Mouse (Mus musculus) CD4-positive, CD25-positive, alpha-beta regulatory T cell, adult 4 months (primary cell): ENCODE results near the gene Syngap1. TPM values are rescaled to one million over a fixed set of nuclear protein-coding genes. Genes with fewer than 3 reads are reported as not detected.
"Not testable (repeated sequence)": the region's sequence is repeated elsewhere in the genome, so short reads cannot be mapped to it uniquely, and the experiment has no call there.

Experiments used
- ATAC-seq: one replicate; pipeline ENCODE4 v1.8.0; 2017
- polyA plus RNA-seq, 2 experiments: library from polyadenylated mRNA; unstranded; fragments of 100-300 nt; shearing (Covaris generic); gene quantifications; one replicate each; pipeline ENCODE4 v1.2.1; 2017

The Syngap1 gene
- not detected for polyA plus RNA-seq

DNA sequence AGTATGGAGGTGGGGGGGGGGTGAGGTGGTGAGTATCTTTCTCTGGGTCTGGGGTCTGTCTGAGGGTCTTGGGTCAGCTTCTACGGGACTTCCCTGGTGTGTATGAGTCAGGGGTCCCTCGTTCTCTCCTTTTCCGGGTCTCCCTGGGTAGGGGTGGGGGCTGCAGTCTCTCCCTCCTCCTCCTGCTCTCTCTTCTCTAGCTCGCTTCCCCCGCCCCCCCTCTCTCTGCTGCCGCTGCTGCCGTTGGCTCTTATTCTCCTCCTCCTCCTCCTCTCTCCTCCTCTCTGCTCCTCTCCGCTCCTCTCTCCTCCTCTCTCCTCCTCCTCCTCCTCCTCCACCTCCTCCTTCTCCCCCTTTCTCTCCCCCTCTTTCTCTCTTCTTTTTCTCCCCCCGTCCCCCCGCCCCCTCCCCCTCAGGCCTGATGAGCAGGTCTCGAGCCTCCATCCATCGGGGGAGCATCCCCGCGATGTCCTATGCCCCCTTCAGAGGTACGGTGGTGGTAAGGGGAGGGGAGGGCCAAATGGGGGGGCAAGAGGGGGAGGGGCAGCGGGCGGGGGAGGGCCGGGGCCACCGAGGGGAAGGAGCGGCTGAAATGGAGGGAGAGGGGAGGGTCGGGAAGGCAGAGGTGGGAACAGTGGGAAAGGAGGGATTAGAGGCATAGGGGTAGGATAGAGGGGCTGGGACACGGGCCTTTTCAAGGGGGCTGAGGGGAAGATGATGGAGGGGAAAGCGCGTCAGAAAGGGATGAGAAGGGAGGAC lies at the start of gene Syngap1:
Syngap1 (plus strand) TSS at position 223 of the 759 bp plus-strand sequence.
- no peak for ATAC-seq

DNA sequence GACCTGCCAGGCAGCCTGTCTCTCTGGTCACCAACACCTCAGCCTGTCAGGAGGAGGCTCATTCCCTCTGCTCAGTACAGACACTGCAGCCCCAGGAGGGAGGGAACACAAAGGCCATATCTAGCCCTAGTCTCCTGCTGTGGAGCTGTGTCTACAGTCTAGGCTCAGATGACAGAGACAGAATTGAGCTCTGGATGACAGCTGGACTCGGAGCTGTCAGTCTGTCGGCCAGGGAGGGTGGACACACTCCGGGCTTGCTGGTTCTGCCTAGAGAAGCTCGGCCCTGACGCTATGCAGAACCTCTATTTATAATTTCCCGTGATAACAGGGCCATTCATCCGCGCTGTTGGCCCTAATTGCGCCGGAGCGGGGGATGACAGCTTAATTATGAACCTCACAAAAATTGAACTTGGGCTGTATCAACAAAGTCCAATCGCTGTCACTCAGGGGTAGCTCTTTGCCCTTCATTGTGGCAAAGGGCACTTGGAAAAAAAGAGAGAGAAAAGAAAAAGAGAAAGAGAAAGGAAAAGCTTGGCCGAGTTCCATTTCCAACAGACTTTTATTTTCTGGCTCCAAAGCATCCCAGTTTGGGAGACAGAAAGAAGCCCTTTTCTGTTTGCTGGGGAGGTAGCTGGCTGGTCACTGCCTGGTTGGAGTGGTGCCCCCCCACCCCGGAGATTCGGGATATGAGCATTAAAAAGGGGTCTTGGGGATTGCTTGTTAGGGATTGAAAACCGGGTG lies 48.2 kb upstream of the Syngap1 start:
- ATAC-seq = no peak

DNA sequence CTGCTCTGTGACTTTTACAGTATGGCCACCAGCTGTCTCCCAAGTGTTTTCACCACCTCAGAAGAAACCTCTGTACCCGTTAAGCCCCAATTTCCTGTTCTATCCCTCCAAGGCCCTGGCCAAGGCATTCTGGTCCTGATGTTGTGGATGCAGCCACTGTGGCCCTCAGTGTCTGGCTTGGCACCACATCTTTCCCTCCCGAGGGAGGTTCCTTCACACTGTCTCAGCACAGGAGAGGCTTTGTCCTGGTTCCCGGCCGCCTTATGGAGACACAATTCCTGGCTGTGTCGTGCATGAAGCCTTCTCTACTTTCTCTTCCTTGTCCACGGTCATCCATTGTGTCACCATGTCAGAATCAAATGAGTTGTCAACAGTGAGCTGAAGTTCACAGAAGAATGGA lies 47.6 kb upstream of the Syngap1 start:
- ATAC-seq = no peak

DNA sequence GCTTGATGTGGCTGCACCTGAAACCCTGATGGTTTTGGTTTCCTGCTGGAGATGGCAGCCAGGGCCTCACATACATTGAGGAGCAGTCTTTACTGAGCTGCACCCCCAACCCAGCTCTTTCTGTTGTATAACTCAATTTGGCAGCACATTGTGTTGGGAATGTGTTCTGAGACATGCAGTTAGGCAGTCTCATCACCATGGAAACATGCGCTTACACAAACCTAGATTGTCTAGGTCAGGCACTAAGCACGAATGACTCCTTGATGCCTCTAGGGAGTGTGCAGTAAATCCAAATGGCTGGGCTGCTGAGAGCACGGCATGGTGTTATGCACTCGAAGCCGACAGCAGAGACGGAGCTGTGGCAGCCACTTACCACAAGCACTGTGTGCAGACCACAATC lies 46.7 kb upstream of the Syngap1 start:
- no peak for ATAC-seq

DNA sequence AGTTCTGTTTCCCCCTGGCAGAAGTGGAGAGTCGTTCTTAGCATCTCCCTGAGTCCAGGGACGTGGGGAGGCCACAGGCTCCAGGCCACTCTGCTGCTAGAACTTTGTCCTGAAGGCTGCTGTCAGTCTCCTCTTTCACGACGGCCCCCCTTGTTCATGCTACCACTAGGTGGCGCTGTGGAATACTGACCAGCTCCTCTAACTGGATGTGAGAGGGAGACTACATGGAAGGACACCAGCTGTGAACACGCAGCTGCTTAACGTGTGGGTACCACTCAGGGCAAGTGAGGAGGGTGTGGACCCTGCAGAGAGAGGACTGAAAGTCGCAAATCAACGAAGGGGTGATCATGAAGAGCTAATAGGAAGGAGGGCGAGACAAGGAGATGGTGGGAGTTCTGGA lies 45.5 kb upstream of the Syngap1 start:
- ATAC-seq = no peak

DNA sequence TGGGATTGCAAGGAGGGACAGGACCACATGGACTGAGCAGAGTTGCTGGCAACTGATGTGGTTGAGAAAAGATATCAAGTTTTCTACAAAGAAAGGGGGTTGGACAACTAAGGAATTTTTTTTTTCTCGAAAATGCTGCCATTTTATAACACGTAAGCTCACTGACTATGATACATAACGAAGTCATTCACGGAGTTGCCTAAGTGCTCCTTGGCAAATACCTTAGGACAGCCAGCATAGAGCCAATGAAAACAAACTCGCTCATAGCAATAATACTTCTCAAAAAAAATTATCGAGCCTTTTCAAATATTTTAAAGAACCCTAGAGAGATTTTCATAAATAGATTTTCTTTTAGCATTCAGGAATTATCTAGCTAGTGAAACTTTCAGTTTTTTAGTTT lies 40.1 kb upstream of the Syngap1 start:
- ATAC-seq = no peak

DNA sequence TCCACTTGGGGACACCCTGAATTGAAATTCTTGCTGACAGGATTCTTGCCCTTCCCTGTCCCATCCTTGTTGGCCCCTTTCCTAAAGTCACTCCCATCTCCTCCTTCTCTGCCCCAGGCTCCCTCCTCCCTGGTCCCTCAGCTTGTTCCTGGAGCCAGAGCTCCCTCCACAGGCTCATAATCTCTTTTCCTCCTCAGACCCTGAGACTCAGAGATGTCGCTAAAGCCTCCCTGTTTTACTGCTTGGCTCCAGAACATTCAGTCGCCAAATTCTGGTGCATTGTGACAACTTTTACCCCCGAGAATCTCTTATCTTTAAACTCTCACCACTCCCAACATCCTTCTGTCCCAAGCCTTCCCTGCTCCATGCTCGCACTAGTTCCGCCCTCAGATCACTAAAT lies 36.7 kb upstream of the Syngap1 start:
- no peak for ATAC-seq

DNA sequence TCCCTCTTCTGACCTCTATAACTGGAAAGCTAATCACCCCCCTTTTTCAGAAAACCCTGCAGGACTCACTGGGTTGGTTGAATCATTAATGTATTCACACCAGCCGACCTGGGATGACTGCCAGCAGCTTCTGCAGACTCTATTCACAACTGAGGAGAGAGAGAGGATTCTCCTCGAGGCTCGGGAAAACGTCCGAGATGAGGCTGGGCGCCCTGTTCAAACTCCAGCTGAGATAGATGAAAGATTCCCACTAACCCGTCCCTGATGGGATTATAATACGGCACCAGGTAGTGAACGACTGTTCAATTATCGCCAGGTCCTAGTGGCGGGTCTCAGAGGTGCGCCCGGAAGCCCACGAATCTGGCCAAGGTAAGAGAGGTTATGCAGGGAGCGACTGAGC lies 33.5 kb upstream of the Syngap1 start:
- not testable (repeated sequence) for ATAC-seq

DNA sequence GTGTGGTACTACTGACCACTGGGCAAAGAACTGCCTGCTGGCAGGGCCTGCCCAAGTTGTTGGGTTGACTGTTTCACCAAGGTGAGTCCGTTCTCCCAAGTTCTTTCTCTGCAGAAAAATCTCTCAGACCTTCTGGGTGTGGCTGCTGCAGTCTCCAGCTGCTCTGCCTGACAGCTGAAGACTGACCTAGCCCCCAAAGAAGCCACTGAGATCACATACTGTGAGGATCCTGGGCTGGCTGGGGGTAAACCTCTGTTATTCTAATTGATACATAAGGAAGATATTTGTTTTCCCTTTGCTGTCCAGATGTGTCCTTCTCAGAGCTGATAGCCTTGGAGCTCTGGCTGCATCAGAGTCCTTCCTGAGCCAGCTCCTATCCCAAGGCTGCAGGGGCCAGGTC lies 25.8 kb upstream of the Syngap1 start:
- ATAC-seq = no peak

DNA sequence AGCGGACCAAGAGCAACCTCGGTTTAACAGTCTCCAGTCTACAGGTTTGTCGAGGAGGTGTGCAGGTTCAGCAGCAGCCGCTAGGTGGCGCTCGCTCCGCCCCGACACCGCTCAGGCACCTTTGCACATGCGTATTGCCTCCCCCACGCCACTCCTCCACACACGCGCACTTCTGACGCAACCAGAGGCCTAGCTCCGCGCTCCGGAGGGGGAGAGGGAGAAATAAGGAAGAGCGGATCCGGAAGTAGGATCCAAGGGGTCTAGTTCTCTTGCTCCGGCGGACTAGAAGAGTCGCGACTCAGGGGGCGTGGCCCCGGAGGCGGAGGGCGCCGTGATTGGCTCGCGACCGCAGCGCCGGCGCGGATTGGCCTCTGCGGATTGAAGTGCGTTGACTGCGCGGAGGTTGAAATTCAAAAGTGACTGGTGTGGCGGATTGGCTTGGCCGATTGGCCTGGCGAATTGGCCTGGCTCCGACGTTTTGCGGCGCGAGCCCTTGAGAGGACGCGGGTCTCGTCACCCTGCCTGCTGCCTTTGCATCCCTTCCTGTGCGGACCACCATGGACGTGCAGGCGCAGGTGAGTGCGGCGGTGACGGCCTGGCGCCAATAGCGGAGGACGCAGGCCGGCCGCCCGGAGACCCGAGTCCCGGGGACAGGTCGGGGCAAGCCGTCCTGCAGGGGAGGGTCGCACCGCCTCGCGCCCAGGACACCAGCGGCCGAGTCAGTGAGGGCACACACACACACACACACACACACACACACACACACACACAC lies 24.2 kb upstream of the Syngap1 start, which contains the start of gene Kifc5b:
Kifc5b (plus strand) TSS at position 381 of the 772 bp plus-strand sequence.
- ATAC-seq = peak; percentile 96

DNA sequence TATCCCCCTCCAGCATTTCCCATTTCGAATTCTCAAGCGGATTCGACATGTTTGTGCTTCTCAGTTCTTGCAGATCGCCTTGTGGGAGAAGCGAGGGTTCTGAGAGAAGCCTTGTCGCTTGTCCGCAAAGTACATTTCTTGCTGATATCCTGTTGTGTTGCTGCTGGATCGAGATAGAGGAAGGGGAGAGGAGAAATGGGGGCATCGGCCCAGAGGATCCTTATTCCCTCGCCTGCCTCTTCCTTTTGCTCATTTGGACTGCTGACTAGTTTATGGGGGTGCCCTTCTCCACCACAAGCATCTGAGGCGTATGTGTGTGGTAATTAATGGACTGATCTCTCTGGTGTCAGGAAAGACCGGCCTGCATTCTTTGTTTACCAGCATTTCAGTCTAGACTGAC lies 23.5 kb upstream of the Syngap1 start:
- not testable (repeated sequence) for ATAC-seq

DNA sequence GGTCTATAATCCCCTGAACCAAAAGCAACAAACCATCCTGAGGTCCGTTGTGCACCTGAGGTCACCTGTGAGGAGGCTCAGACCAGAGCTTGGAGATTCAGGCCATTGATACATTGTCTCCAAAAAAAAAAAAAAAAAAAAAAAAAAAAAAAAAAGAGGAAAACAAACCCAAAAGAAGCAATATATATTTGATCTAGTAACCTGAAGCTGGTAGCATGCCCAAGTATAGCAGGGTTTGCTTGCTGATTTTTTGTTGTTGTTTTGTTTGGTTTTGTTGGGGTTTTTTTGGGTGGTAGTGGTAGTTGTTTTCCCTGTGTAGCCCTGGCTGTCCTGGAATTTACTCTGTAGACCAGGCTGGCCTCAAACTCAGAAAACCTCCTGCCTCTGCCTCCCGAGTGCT lies 22.7 kb upstream of the Syngap1 start:
- no peak for ATAC-seq

DNA sequence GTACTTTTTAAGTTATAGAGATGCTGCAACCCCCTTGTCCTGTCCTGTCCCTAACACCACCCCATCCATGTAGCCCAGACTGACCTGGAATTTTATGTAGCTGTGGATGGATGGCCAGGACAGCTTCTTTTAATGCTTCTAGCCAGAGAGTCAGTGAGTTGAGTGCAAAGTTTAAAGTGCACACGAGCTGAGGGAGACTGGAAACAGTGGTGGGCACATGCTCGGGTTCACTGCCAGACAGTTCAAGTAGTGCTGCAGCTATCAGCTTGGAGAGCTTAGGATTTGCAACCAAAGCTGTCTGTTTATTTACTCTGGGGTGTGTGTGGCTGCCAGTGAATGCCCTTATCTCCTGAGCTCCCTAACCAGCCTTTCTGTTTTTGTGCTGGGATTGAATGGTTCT lies 21.5 kb upstream of the Syngap1 start:
- not testable (repeated sequence) for ATAC-seq

DNA sequence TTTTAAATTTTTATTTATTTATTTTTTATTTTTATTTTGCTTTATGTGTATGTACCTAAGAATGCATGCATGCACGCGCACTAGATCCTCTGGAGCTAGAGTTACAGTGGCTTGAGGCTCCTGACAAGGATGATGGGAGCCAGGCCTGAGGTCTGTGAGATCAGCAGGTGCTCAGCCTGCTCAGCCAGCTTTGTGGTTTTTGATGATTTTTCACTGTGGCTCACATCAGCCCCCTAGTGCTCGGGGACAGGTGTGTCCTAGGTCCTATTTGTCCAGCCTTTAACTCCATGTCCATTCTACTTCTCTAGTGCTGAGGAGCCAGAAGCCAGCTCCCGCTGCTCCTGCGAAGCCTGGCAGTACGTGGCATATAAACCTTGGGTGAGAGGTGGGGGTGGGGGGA lies 18.7 kb upstream of the Syngap1 start:
- ATAC-seq = peak; percentile 61

DNA sequence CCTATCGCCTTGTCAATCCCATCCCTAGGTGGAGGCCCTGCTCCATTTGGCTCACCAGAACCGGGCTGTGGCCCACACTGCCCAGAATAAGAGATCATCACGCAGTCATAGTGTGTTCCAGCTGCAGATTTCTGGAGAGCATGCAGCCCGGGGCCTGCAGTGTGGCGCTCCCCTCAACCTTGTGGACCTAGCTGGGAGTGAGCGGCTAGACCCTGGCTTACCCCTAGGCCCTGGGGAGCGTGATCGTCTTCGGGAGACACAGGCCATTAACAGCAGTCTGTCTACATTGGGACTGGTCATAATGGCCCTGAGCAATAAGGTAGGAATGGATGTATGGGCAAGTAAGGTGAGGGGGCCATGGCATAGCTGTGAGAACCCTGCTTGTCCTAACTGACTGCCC lies 15.6 kb upstream of the Syngap1 start:
- not testable (repeated sequence) for ATAC-seq

DNA sequence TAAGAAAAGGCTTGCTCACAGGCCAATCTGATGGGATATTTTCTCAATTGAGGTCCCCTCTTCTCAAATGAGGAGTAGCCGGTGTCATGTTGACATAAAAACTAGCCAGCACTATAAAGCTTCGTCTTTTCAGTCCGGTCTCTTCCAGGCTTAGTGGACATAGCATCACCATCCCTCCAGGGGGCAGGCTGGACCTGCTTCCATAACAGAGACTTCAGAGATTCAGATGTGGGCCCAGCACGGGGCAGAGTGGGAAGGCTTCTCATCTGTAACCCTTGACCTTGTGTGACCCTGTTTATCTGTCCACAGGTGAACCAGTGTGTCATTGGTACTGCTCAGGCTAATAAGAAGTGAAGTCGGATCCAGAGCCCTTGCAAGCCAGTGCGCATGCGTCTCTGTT lies 9.3 kb upstream of the Syngap1 start:
- ATAC-seq = not testable (repeated sequence)

DNA sequence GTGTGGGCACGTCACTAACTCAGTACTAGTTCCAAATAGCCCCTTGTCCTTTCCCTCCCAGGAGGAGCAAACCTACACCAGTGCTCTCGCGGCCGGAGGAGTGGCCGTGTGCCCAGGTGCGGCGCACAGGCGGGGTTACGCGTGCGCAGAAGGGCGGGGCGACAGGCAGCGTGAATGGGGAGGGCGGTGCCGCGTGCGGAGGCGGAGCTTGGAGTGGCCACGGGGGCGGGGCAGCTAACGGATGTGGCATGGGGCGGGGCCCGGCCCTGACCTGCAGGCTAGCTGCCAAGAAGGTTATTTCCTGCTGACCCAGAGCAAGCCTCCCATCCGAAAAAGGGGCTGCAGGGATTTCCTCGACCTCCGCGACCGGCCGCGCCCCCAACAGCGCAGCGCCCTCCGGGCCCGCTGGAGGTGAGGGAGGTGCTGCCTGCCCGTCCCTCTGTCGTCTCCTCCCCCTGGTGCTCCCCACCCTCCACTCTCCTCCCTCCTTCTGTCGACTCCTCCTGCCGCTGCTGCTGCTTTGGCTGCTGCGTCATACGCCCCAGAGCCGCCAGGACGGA lies 8.1 kb upstream of the Syngap1 start, which contains the start of gene Phf1:
Phf1 (plus strand) TSS at position 214 of the 560 bp plus-strand sequence.
- peak; percentile 90 for ATAC-seq

DNA sequence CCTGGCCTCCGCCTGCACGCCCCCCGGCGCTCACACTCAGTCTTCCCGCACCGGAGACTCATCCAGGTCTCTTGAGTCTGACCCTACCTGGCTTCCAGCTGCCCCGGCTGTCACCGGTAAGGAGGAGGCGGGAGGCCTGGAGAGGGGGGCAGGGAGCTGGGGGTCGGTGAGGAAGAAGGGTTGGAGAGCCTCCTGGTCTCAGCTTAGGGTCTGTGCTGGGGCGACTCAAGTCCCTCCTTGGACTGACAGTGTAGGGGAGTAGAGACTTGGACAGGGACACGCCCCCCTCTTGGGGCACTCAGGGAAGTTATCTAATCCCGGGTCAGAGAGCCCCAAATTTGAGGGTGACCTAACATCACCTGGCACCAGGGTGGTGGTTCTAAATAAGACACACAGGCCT lies 7.6 kb upstream of the Syngap1 start:
- ATAC-seq = no peak

DNA sequence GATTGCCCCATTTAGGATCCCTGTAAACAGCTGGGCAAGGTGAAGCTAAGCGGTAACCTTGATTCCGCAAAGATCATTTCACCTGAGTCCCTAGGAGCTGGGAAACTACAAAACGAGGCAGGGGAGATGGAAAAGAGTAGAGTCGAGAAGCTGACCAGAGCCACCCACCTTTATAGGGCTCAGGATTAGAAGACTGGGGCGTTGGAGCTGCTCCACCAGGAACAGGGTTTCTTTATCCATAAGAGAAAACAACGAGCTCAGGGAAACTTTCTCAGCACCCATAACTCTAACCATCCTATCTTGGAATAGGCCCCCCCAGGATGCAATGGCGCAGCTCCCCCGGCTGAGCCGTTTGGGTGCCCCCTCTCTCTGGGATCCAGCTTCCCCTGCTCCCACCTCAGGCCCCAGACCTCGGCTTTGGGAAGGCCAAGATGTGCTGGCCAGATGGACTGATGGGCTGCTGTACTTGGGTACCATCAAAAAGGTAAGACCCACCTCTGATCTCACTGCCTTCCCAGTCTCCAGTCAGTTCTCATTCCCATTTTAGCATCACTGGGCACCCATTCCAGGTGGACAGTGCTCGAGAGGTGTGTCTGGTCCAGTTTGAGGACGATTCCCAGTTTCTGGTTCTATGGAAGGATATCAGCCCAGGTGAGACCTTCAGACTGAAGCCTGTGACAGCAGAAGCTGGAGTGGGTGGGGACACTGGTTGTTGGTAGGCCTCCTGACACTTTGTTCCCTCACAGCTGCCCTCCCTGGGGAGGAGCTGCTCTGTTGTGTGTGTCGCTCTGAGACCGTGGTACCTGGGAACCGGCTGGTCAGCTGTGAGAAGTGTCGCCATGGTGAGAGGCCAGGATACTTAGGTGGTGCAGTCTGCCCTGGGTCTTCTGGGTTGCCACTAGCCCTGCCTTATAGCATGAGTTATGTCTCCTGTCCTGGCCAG lies 6.9 kb upstream of the Syngap1 start:
- no peak for ATAC-seq

DNA sequence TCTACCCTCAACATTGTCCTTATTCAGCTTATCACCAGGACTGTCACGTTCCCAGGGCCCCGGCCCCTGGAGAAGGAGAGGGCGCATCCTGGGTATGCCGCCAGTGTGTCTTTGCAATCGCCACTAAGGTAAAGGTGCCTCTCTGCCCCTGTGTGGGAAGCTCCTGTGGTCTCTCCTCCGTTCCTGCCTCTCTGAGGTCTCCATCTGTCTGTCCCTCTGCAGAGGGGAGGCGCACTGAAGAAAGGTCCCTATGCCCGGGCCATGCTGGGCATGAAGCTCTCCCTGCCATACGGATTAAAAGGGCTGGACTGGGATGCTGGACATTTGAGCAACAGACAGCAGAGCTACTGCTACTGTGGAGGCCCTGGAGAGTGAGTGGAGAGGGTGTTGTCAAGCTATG lies 6.0 kb upstream of the Syngap1 start:
- ATAC-seq = no peak

DNA sequence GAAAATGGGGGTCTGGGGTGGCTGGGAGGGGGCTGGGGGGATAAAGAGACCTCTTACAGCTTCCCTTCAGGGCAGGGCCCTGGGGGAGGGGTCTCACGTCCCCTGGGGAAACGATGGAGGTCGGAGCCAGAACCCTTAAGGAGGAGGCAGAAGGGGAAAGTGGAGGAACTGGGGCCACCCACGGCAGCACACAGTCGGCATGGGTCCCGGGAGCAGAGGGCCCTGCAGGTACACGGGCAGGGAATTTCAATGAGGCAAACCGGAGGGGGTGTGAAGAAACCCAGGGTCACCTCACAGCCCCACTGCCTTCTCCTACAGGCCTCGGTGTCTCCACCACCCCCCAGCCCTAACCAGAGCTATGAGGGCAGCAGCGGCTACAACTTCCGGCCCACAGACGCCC lies 4.6 kb upstream of the Syngap1 start:
- no peak for ATAC-seq
